Comparison of ENCODE assay signal across 8 mouse cellular contexts in genomic region chr13:44733373-44734111, GRCm38 (mm10). TPM values are rescaled to one million over a fixed set of nuclear protein-coding genes. Genes with fewer than 3 reads are reported as not detected.
DNase-seq lines count a peak whose midpoint lies in the region; ATAC-seq and TF ChIP-seq lines count a peak whose summit lies in the region.

No protein-coding gene starts in this region.

- no peaks in the 10 kb centered on the region for H3K27me3 ChIP-seq in CH12.LX (replicated peaks)
- no peaks in the 10 kb centered on the region for H3K27me3 ChIP-seq in forebrain, embryonic 11.5 days (ENCODE audit: control insufficient read depth, insufficient read depth, low read length)
- no peaks in the 10 kb centered on the region for H3K27me3 ChIP-seq in heart, embryonic 16.5 days (ENCODE audit: control insufficient read depth, insufficient read depth, low read length)
- H3K27me3 ChIP-seq in neural tube, embryonic 14.5 days (ENCODE audit: control insufficient read depth, insufficient read depth, low read length), result no peaks in the 10 kb centered on the region

- no peaks in the 10 kb centered on the region for H3K9me3 ChIP-seq in CH12.LX (replicated peaks; ENCODE audit: low read length)
- no peaks in the 10 kb centered on the region for H3K9me3 ChIP-seq in forebrain, embryonic 11.5 days (ENCODE audit: control insufficient read depth, low read length)
- H3K9me3 ChIP-seq in heart, embryonic 16.5 days (replicated peaks; ENCODE audit: control insufficient read depth, low read length), result no peaks in the 10 kb centered on the region
- H3K9me3 ChIP-seq in neural tube, embryonic 14.5 days (ENCODE audit: control insufficient read depth, low read length), result no peaks in the 10 kb centered on the region

- H3K4me2 ChIP-seq in CH12.LX (ENCODE audit: insufficient read depth, low read depth, poor library complexity, severe bottlenecking), result peak overlapping the region; percentile 93
- peak overlapping the region; percentile 94 for H3K4me2 ChIP-seq in forebrain, embryonic 11.5 days (ENCODE audit: low read depth, low read length, severe bottlenecking)
- peak overlapping the region; percentile 83 for H3K4me2 ChIP-seq in heart, embryonic 16.5 days (ENCODE audit: low read depth, low read length)
- H3K4me2 ChIP-seq in neural tube, embryonic 14.5 days (ENCODE audit: low read depth, low read length), result peak overlapping the region; percentile 91

- 0 out of 2 replicates have a peak, but pooled peaks have one; percentile 36 for TF ChIP-seq POLR2A in CH12.LX (IDR thresholded peaks at IDR 0.05; ENCODE audit: low read depth, low read length)

- peaks cover 0 to 1% of the 10 kb centered on the region in 2 experiments for H3K36me3 ChIP-seq in CH12.LX (replicated peaks in 1 of 2; ENCODE audit: control insufficient read depth in 1 of 2, insufficient read depth in 1 of 2, low read length in 1 of 2)
- H3K36me3 ChIP-seq in forebrain, embryonic 11.5 days (ENCODE audit: control insufficient read depth, insufficient read depth, low read length), result no peaks in the 10 kb centered on the region
- no peaks in the 10 kb centered on the region for H3K36me3 ChIP-seq in heart, embryonic 16.5 days (ENCODE audit: control insufficient read depth, insufficient read depth)
- no peaks in the 10 kb centered on the region for H3K36me3 ChIP-seq in neural tube, embryonic 14.5 days (ENCODE audit: control insufficient read depth, insufficient read depth, low read length)

- H3K4me3 ChIP-seq in CH12.LX (replicated peaks in 1 of 3; ENCODE audit: low read depth in 2 of 3, low read length in 2 of 3, poor library complexity in 1 of 3), result peak overlapping the region; percentile 74 to 97 (median 90)
- H3K4me3 ChIP-seq in forebrain, embryonic 11.5 days (ENCODE audit: low read depth, low read length), result peak overlapping the region; percentile 74
- peak overlapping the region; percentile 76 for H3K4me3 ChIP-seq in heart, embryonic 16.5 days (ENCODE audit: low read length)
- H3K4me3 ChIP-seq in neural tube, embryonic 14.5 days (ENCODE audit: low read depth, low read length), result peak overlapping the region; percentile 80

- dilution Hi-C loops in CH12.LX (cut with MboI; ENCODE audit: extremely low pct_ligation_motif_present, extremely low pct_unique_long_range_greater_than_20kb, low sequenced_read_pairs), result no loop called here

- no peak for TF ChIP-seq EP300 in CH12.LX (IDR thresholded peaks at IDR 0.05; ENCODE audit: low read length)

- peak in 1 of 2 experiments; percentile 51; a peak in 2 of 4 replicates for TF ChIP-seq CTCF in CH12.LX (conservative IDR thresholded peaks at IDR 0.05 in 1 of 2, IDR thresholded peaks at IDR 0.05 in 1 of 2; ENCODE audit: low read depth in 2 of 2, low read length in 2 of 2)

- H3K9ac ChIP-seq in CH12.LX (ENCODE audit: insufficient read depth, low read depth), result peak overlapping the region; percentile 94
- H3K9ac ChIP-seq in forebrain, embryonic 11.5 days (ENCODE audit: low read length), result peak overlapping the region; percentile 86
- H3K9ac ChIP-seq in heart, embryonic 16.5 days (ENCODE audit: low read length), result peak overlapping the region; percentile 88
- H3K9ac ChIP-seq in neural tube, embryonic 14.5 days (replicated peaks; ENCODE audit: low read depth, low read length), result peak overlapping the region; percentile 74

- peak; percentile 83 for DNase-seq in CH12.LX (ENCODE audit: extremely low read depth)
- peak; percentile 78 for DNase-seq in c-Kit-positive CD71-positive TER-119-negative erythroid progenitor cells, embryonic 14.5 days (ENCODE audit: low read depth)
- peak; percentile 93 for DNase-seq in forebrain, embryonic 11.5 days (ENCODE audit: low spot score)
- DNase-seq in kidney, postnatal 36 days, result peak; percentile 93 to 94
- peak; percentile 89 to 92 for DNase-seq in lung, adult 18-20 months
- peak; percentile 92 for DNase-seq in testis, postnatal 10 days (ENCODE audit: low spot score)

- in situ Hi-C loops in CH12.LX (cut with MboI; ENCODE audit: low pct_ligation_motif_present, low pct_unique_long_range_greater_than_20kb, low sequenced_read_pairs), result loop anchor here (25.0 kb wide), 1 partner anchor 871 kb away; no protein-coding TSS in a partner anchor

- no peak overlapping the region for H3K27ac ChIP-seq in CH12.LX (ENCODE audit: insufficient read depth, low read depth)
- peak overlapping the region; percentile 59; the same call in 1 of the 2 replicates for H3K27ac ChIP-seq in forebrain, embryonic 11.5 days (ENCODE audit: low read depth, low read length)
- peak overlapping the region; percentile 95 for H3K27ac ChIP-seq in heart, embryonic 16.5 days (ENCODE audit: low read length)
- H3K27ac ChIP-seq in neural tube, embryonic 14.5 days (ENCODE audit: low read depth, low read length), result peak overlapping the region; percentile 71

- H3K4me1 ChIP-seq in CH12.LX (ENCODE audit: control insufficient read depth in 1 of 2, insufficient read depth in 2 of 2), result peaks cover 1 to 32% of the 10 kb centered on the region in 2 experiments; a peak in 3 of 4 replicates
- peaks cover 10% of the 10 kb centered on the region; the same call in 1 of the 2 replicates for H3K4me1 ChIP-seq in forebrain, embryonic 11.5 days (replicated peaks; ENCODE audit: control insufficient read depth, insufficient read depth, low read length)
- H3K4me1 ChIP-seq in heart, embryonic 16.5 days (ENCODE audit: control insufficient read depth, insufficient read depth, low read length), result peaks cover 31% of the 10 kb centered on the region
- peaks cover 12% of the 10 kb centered on the region for H3K4me1 ChIP-seq in neural tube, embryonic 14.5 days (ENCODE audit: control insufficient read depth, insufficient read depth, low read length)

- WGBS in forebrain, embryonic 11.5 days, result under 1% methylated on average over 67 of the region's 71 CpGs
- whole genome bisulfite sequencing in heart, embryonic 16.5 days, result 0% methylated on average over 63 of the region's 71 CpGs
- under 1% methylated on average over 32 of the region's 71 CpGs for WGBS in neural tube, embryonic 14.5 days

- no peak; the same call in none of the 2 replicates for TF ChIP-seq RAD21 in CH12.LX (IDR thresholded peaks at IDR 0.05; ENCODE audit: low read depth, low read length)

- H3K79me2 ChIP-seq in CH12.LX (replicated peaks; ENCODE audit: control insufficient read depth, extremely low read depth, insufficient read depth, poor library complexity, severe bottlenecking), result peaks cover 25% of the 10 kb centered on the region

- peak; percentile 37 for ATAC-seq in forebrain, embryonic 11.5 days (replicated peaks; ENCODE audit: low FRiP score)
- ATAC-seq in heart, embryonic 16.5 days (replicated peaks; ENCODE audit: extremely low read depth, insufficient read depth, low FRiP score), result peak; percentile 46
- ATAC-seq in neural tube, embryonic 14.5 days (ENCODE audit: low read depth), result peak; percentile 16; the same call in 1 of the 2 replicates

TF ChIP-seq in CH12.LX, 34 proteins besides CTCF, POLR2A, EP300 and RAD21:
- TF ChIP-seq ETS1 (conservative IDR thresholded peaks at IDR 0.05; ENCODE audit: low read depth, low read length) (peak; percentile 40; the same call in 1 of the 2 replicates), NRF1 (IDR thresholded peaks at IDR 0.05; ENCODE audit: low read depth, low read length) (0 out of 2 replicates have a peak, but pooled peaks have one; percentile 2), TCF12 (IDR thresholded peaks at IDR 0.05; ENCODE audit: low read depth, low read length) (0 out of 2 replicates have a peak, but pooled peaks have one; percentile 39), HCFC1 (IDR thresholded peaks at IDR 0.05; ENCODE audit: low read depth, low read length) (no peak), MAZ (IDR thresholded peaks at IDR 0.05; ENCODE audit: low read depth, low read length) (peak; percentile 35; the same call in 1 of the 2 replicates), SMC3 (IDR thresholded peaks at IDR 0.05; ENCODE audit: low read depth, low read length) (peak; percentile 28), TBP (conservative IDR thresholded peaks at IDR 0.05; ENCODE audit: low read depth, low read length) (0 out of 2 replicates have a peak, but pooled peaks have one; percentile 22), CHD2 (IDR thresholded peaks at IDR 0.05; ENCODE audit: low read length) (no peak), ZC3H11A (IDR thresholded peaks at IDR 0.05; ENCODE audit: low read depth, low read length) (no peak), UBTF (IDR thresholded peaks at IDR 0.05; ENCODE audit: low read depth, low read length) (peak; percentile 98), BHLHE40 (IDR thresholded peaks at IDR 0.05; ENCODE audit: low read depth, low read length) (peak; percentile 66; the same call in 1 of the 2 replicates), IRF4 (IDR thresholded peaks at IDR 0.05; ENCODE audit: low read depth, low read length) (no peak), USF2 (conservative IDR thresholded peaks at IDR 0.05; ENCODE audit: low read depth, low read length) (no peak), USF1 (IDR thresholded peaks at IDR 0.05; ENCODE audit: low read depth, low read length) (no peak), JUN (IDR thresholded peaks at IDR 0.05; ENCODE audit: insufficient read depth, low read depth, low read length) (no peak)
TF ChIP-seq in CH12.LX: peak in this region for 8.

RNA-seq across cellular contexts. Expression of gene Jarid2, which starts 4.3 kb away (rescaled TPM):
- total RNA-seq in CH12.LX (2012; rRNA removed), result 3.2 and 4.5 TPM in 2 replicates
- total RNA-seq in CH12.LX (2014; rRNA removed), result 6.1 and 7.8 TPM in 2 replicates
- 10.9 and 14.2 TPM in 2 replicates for polyA plus RNA-seq in CH12.LX (2012; ENCODE audit: insufficient read length, low read depth)
- polyA plus RNA-seq in forebrain, embryonic 11.5 days (2014; fragmentation: Nextera tagmentation; extraction: Ambion mirVana), result 40.8 and 43.6 TPM in 2 replicates
- polyA plus RNA-seq in heart, embryonic 16.5 days (2015; fragmentation: Nextera tagmentation; extraction: Ambion mirVana), result 21.6 and 22.1 TPM in 2 replicates
- 28.0 and 29.5 TPM in 2 replicates for polyA plus RNA-seq in neural tube, embryonic 14.5 days (2014; fragmentation: Nextera tagmentation; extraction: Ambion mirVana)
